Mouse (Mus musculus) liver, adult 2 months (tissue): ENCODE data around the gene Fgf15. TPM values are rescaled to one million over a fixed set of nuclear protein-coding genes. Genes with fewer than 3 reads are reported as not detected.
"Not testable (repeated sequence)": the region's sequence is repeated elsewhere in the genome, so short reads cannot be mapped to it uniquely, and the experiment has no call there.

Experiments
- DNase-seq: peaks from one replicate; pipeline ENCODE4 v3.0.0-alpha.2; 2011; ENCODE audit warnings: low read depth, low spot score; ENCODE audit errors: extremely low read depth
- H3K27ac ChIP-seq: fragments of 200-500 bp; replicated peaks from 2 replicates; pipeline ENCODE4 v1.5.1; 2012; ENCODE audit warnings: low read depth, mild to moderate bottlenecking, control low read depth, inconsistent platforms, low read length; ENCODE audit not compliant: insufficient read depth
- H3K27me3 ChIP-seq: fragments of 200-500 bp; 2 replicates; pipeline ENCODE4 v1.6.1; 2012; ENCODE audit warnings: mild to moderate bottlenecking, moderate library complexity, low read length, inconsistent platforms; ENCODE audit not compliant: control insufficient read depth, insufficient read depth
- H3K36me3 ChIP-seq: fragments of 200-500 bp; 2 replicates; pipeline ENCODE4 v1.6.1; 2012; ENCODE audit warnings: low read length, inconsistent platforms; ENCODE audit not compliant: control insufficient read depth, insufficient read depth
- H3K4me1 ChIP-seq: fragments of 200-500 bp; 2 replicates; pipeline ENCODE4 v1.6.1; 2011; ENCODE audit warnings: low read length; ENCODE audit not compliant: control insufficient read depth, insufficient read depth
- H3K4me3 ChIP-seq: fragments of 200-500 bp; 2 replicates; pipeline ENCODE4 v1.5.1; 2011; ENCODE audit warnings: low read depth, mild to moderate bottlenecking, control low read depth, low read length, moderate library complexity; ENCODE audit not compliant: insufficient read depth
- H3K79me2 ChIP-seq: fragments of 200-500 bp; 2 replicates; pipeline ENCODE4 v1.6.1; 2012; ENCODE audit warnings: inconsistent platforms, mild to moderate bottlenecking, low read length, moderate library complexity; ENCODE audit not compliant: control insufficient read depth, insufficient read depth
- H3K9ac ChIP-seq: fragments of 200-500 bp; 2 replicates; pipeline ENCODE4 v1.6.1; 2012; ENCODE audit warnings: low read depth, mild to moderate bottlenecking, control low read depth, inconsistent platforms, low read length
- CTCF ChIP-seq: fragments of 200-500 bp; IDR thresholded peaks from 2 replicates; pipeline ENCODE4 v1.5.1; 2011; ENCODE audit warnings: low read depth, low read length, control low read depth
- POLR2A ChIP-seq: fragments of 200-500 bp; IDR thresholded peaks from 2 replicates; pipeline ENCODE4 v1.6.1; 2011; ENCODE audit warnings: low read length, control low read depth; ENCODE audit not compliant: insufficient read depth; ENCODE audit errors: extremely low read depth
- WGBS: fragments of 180-500 bp; shearing (Covaris S2); methylation state at CpG from one replicate; pipeline ENCODE4 v1.1.7; 2018; 5-methylcytosine and 5-hydroxymethylcytosine counted together
- polyA plus RNA-seq: library from polyadenylated mRNA; depleted of rRNA; stranded (reverse); fragments of >200 nt; gene quantifications from 2 replicates; pipeline ENCODE4 v1.2.3, GENCODE M21; 2012
- total RNA-seq: library from RNA; depleted of rRNA; stranded (reverse); fragments of >200 nt; gene quantifications from 2 replicates; pipeline ENCODE4 v1.2.3, GENCODE M21; 2014

Gene Fgf15
- total and polyA plus RNA-seq, 2 experiments, result not detected

DNA sequence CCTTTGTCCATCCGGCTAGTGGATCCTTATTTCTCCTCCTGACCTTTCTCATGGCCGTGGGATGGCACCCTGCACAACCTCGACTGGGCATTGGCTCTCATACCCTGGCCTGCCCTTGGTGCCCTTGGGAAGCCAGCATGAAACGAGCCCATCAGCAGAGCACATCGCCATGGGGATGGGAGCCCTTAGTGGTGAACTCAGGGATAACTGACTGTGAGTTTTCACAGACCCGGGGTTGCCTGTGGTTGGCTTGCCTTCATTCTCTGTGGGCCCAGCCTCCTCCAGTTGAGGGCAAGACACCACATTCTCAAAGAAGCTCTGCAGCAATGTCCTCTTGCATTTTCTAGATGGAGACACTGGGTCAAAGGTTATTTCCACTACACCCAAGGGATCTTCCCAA lies 4.0 kb upstream of the Fgf15 start:
- H3K27me3 ChIP-seq, result peaks cover 18% of the 10 kb centered on the region
- no peak for TF ChIP-seq POLR2A
- TF ChIP-seq CTCF, result no peak
- H3K36me3 ChIP-seq, result no peaks in the 10 kb centered on the region
- no peak overlapping the region for H3K9ac ChIP-seq
- H3K4me3 ChIP-seq, result no peak overlapping the region
- 61% methylated on average over 6 of the region's 6 CpGs for WGBS
- H3K4me1 ChIP-seq, result no peaks in the 10 kb centered on the region
- no peak for DNase-seq
- no peaks in the 10 kb centered on the region for H3K79me2 ChIP-seq
- H3K27ac ChIP-seq, result no peak overlapping the region

DNA sequence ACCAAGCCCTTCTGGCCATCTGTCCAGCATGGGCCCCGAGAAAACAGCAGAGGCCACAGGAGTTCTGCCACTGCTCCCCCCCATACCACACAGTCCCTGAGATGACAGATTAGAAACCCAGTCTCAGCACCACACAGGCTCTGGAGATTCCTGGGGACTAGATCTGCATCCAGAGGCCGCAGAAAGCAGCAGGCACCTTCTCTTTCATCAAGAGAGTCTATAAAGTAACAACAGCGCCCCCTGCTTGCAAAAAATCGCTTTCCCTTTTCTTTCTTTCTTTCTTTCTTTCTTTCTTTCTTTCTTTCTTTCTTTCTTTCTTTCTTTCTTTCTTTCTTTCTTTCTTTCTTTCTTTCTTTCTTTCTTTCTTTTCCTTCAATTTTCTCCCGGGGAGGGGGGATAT lies 2.1 kb upstream of the Fgf15 start:
- TF ChIP-seq CTCF (no peak), POLR2A (no peak)
- Histone ChIP-seq H3K36me3 (no peaks in the 10 kb centered on the region), H3K79me2 (no peaks in the 10 kb centered on the region), H3K27me3 (peaks cover 16% of the 10 kb centered on the region), H3K4me1 (no peaks in the 10 kb centered on the region), H3K9ac (no peak overlapping the region), H3K27ac (no peak overlapping the region), H3K4me3 (no peak overlapping the region)
- DNase-seq, result no peak
- WGBS, result 11% methylated on average over 5 of the region's 5 CpGs

DNA sequence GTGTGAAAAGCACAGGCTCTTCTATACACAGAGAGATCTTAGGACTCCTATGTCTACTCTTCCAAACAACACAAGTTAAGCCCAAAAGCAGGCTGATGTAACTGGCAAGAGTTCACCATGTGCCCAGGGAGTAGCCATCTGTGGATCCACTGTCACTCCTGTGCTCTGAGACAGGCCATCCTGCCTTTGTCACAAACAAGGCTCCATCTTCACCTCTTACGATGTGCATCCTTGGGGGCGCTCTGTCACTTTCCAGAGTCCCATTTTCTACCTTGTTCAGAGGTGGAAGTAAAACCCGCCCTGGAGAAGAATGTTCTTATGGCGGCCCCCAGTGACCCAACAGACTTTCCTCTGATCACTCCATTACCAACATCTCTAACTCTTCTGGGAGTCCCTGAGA lies 1.6 kb upstream of the Fgf15 start:
- Histone ChIP-seq H3K4me3 (no peak overlapping the region), H3K9ac (no peak overlapping the region), H3K27me3 (peaks cover 14% of the 10 kb centered on the region), H3K4me1 (no peaks in the 10 kb centered on the region), H3K79me2 (no peaks in the 10 kb centered on the region), H3K27ac (no peak overlapping the region), H3K36me3 (no peaks in the 10 kb centered on the region)
- DNase-seq, result no peak
- 15% methylated on average over 4 of the region's 4 CpGs for WGBS
- TF ChIP-seq CTCF, result no peak
- TF ChIP-seq POLR2A, result no peak

DNA sequence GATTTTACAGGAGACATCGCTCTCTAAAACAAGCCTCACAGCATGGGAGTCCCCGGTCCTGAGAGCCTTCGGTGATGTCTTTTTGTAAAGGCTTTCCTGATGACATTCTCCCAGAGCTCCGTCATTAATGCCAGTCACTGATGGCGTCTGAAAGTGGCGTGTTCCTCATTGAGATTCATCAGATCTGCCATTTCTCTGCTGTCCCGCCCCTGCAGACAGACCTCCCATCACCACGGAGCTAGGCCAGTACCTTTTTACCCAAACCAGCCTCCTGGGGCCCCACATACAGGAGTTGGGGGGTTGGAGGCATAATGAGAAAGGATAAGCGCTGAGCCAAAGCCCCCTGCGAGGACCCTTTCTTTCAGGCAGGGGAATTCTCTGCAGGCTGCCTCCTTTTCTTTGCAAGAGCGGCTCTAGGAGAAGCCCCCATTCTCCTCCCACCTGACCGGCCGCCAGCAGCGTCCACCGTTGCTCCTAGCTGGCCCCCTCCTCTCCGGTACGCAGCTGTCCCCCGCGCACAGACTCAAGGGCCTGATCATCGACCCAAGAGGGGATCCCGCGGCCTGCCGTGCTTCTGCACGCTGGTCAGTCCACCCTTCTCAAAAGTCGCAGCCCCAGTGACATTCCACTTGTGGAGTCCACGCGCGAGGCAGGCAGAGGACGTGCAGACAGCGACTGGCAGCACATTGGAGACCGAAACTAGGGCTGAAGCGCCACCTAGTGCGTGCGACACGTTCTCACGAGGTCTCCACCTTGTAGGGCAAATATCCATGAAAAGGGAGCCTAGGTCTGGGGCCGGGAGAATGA lies 823 bp upstream of the Fgf15 start:
- Histone ChIP-seq H3K27me3 (peaks cover 13% of the 10 kb centered on the region), H3K79me2 (no peaks in the 10 kb centered on the region), H3K27ac (no peak overlapping the region), H3K4me3 (peak overlapping the region; percentile 39; the same call in 1 of the 2 replicates), H3K9ac (no peak overlapping the region), H3K4me1 (no peaks in the 10 kb centered on the region), H3K36me3 (no peaks in the 10 kb centered on the region)
- peak; percentile 40 for DNase-seq
- 2% methylated on average over 37 of the region's 37 CpGs for WGBS
- no peak for TF ChIP-seq POLR2A
- peak; percentile 94 for TF ChIP-seq CTCF

DNA sequence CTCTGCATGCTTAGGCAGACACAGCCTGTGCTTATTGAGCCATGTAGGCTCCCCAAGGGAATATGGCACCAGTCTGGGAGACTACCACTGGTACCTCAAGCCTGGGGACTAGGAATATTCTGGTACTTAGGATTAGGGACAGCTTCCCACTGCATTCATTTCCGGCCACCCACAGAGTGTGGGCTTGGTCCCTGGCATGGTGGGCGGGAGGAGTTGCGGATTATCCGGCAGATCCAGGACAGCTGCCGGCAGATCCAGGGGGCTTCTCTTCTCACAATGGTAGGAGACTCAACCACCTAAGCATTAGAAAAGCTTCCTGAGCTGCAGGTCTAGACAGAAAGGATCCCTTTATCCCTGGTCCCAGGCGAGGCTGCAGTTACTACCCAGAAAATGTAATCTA lies 2.2 kb downstream of the Fgf15 start:
- H3K79me2 ChIP-seq, result no peaks in the 10 kb centered on the region
- peaks cover 11% of the 10 kb centered on the region for H3K27me3 ChIP-seq
- no peaks in the 10 kb centered on the region for H3K36me3 ChIP-seq
- TF ChIP-seq CTCF (no peak), POLR2A (no peak)
- no peaks in the 10 kb centered on the region for H3K4me1 ChIP-seq
- DNase-seq, result no peak
- WGBS, result 76% methylated on average over 6 of the region's 6 CpGs
- H3K27ac ChIP-seq, result no peak overlapping the region
- no peak overlapping the region for H3K4me3 ChIP-seq
- H3K9ac ChIP-seq, result no peak overlapping the region

DNA sequence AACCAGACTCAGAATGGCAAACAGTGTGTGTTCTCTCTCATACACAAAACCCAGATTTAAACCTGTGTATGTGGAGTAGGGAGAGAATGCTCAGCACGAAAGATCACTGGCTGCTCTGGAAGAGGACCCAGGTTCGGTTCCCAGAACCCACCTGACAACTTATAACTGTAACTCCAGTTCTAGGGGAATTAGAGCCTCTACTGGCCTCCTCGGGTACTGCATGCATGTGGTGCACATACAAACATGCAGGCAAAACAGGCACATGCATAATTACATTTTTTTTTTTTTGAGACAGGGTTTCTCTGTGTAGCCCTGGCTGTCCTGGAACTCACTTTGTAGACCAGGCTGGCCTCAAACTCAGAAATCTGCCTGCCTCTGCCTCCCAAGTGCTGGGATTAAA lies 9.2 kb downstream of the Fgf15 start:
- not testable (repeated sequence) for H3K79me2 ChIP-seq, H3K36me3 ChIP-seq, H3K9ac ChIP-seq, DNase-seq, H3K4me1 ChIP-seq, H3K4me3 ChIP-seq, H3K27ac ChIP-seq, H3K27me3 ChIP-seq
- WGBS, result 89% methylated on average over 3 of the region's 3 CpGs
